Mouse (Mus musculus): Measurements from ENCODE around the gene Tspan4. TPM values are rescaled to one million over a fixed set of nuclear protein-coding genes. Genes with fewer than 3 reads are reported as not detected.

Tspan4 gene
- polyA plus RNA-seq, 1 experiment = 0.31 TPM

DNA sequence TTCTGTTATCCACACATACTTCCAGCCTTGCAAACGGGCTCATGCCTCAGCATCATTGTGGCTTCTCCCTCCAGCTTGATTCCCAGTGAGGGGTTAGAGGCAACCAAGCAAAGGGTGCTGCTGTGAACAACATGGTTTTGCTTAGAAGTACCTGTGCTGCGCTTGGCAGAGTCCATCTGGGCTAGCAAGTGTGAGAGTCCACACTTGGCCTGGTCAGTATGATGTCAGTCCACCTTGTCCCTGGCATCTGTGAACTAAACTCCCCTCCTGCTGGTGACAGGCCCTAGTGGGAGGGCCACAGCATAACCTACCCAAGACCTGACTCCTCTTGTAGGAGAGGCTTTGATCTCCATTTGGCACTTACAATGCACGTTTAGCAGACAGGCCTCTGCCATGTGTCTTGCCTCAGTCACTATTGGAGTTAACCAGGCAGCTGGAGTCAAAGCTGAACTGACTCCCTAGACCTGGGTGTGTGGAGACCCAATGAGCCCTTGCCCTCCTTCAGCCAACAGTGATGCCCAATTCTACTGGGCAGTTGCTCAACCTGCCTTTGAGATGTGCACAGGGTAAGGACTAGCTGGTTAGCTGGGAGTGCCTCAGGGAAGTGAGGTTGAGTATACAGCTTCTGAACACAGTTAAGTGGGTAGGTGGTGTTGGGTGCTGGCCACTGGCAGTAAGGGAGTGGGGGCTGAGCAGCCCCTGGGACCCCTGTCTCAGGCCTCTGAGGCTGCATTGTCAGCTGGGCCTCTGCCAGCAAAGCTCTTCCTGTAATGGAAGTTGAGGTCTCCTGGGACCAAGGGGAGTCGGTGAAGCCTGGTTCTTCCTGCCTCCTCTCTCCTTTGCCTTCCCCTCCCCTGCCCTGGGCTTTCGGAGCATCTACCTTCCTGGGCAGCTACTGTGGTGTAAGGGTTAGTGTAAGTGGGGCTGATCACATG is 9.4 kb downstream of the Tspan4 start:
- Histone ChIP-seq H3K27me3 (ENCODE audit: control insufficient read depth) (peaks cover 38% of the 10 kb centered on the region), H3K4me3 (replicated peaks) (no peak overlapping the region), H3K36me3 (ENCODE audit: control insufficient read depth) (peaks cover 32% of the 10 kb centered on the region), H3K9me3 (ENCODE audit: control insufficient read depth, low read length) (no peaks in the 10 kb centered on the region; the same call in 1 of the 2 replicates), H3K4me1 (ENCODE audit: control insufficient read depth) (peaks cover 35% of the 10 kb centered on the region)
- TF ChIP-seq GATA1 (IDR thresholded peaks at IDR 0.05; ENCODE audit: low read length) (no peak), TAL1 (IDR thresholded peaks at IDR 0.05; ENCODE audit: low read length) (no peak)

DNA sequence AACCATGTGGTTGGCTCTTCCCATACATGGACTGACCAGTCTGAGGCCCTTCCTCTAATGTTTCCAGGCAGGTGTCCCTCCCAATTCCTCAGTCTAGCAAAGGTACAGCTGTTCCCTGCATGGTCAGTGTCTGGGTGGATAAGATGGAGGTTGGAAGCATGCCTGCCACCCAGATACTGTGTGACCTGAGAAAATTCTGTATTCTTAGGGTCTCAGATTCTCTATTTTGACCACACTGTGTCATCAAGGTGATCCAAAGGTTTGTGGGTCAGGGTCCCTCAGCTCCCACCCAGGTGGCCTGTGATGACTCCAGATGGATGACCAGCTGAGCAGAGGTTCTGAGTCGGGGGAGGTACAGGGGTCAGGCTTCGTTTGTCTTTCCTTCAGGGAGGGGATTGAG is 10.1 kb downstream of the Tspan4 start:
- peaks cover 33% of the 10 kb centered on the region for H3K4me1 ChIP-seq (ENCODE audit: control insufficient read depth)
- peaks cover 38% of the 10 kb centered on the region for H3K27me3 ChIP-seq (ENCODE audit: control insufficient read depth)
- TF ChIP-seq GATA1 (IDR thresholded peaks at IDR 0.05; ENCODE audit: low read length) (no peak), TAL1 (IDR thresholded peaks at IDR 0.05; ENCODE audit: low read length) (no peak)
- H3K9me3 ChIP-seq (ENCODE audit: control insufficient read depth, low read length) = no peaks in the 10 kb centered on the region; the same call in 1 of the 2 replicates
- H3K4me3 ChIP-seq (replicated peaks) = no peak overlapping the region
- H3K36me3 ChIP-seq (ENCODE audit: control insufficient read depth) = peaks cover 33% of the 10 kb centered on the region

DNA sequence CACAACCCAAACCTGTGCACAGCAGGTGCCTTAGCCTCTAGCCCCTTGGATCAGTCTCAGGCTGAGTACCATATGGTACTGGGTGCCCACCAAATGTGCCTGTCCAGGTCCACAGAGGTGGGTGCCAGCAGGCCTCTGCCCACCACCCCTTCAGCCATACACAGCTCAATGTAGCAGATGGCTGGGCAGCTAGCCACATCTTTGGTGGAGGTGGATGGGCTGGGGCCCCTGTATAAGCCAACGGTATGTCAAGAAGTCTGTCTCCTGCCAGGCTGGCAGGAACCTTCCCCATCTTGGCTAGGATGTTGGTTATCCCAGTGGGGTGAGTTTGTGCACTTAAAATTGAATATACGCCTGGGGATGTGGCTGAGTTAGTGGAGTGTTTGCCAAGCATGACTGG is 10.6 kb downstream of the Tspan4 start:
- Histone ChIP-seq H3K27me3 (ENCODE audit: control insufficient read depth) (peaks cover 36% of the 10 kb centered on the region), H3K9me3 (ENCODE audit: control insufficient read depth, low read length) (no peaks in the 10 kb centered on the region; the same call in 1 of the 2 replicates), H3K36me3 (ENCODE audit: control insufficient read depth) (peaks cover 35% of the 10 kb centered on the region), H3K4me1 (ENCODE audit: control insufficient read depth) (peaks cover 32% of the 10 kb centered on the region), H3K4me3 (replicated peaks) (no peak overlapping the region)
- TF ChIP-seq TAL1 (IDR thresholded peaks at IDR 0.05; ENCODE audit: low read length) = no peak
- TF ChIP-seq GATA1 (IDR thresholded peaks at IDR 0.05; ENCODE audit: low read length) = no peak

- no peaks in the 10 kb centered on the region; the same call in 1 of the 2 replicates for H3K9me3 ChIP-seq (ENCODE audit: control insufficient read depth, low read length)
- H3K4me3 ChIP-seq (replicated peaks) = no peak overlapping the region
- H3K27me3 ChIP-seq (ENCODE audit: control insufficient read depth) = peaks cover 30% of the 10 kb centered on the region
- peaks cover 38% of the 10 kb centered on the region for H3K36me3 ChIP-seq (ENCODE audit: control insufficient read depth)
- H3K4me1 ChIP-seq (ENCODE audit: control insufficient read depth) = peaks cover 32% of the 10 kb centered on the region
- TF ChIP-seq GATA1 (IDR thresholded peaks at IDR 0.05; ENCODE audit: low read length) (no peak), TAL1 (IDR thresholded peaks at IDR 0.05; ENCODE audit: low read length) (no peak)
Measured at GRCm38 (mm10) chr7:141486239-141486638, 11.2 kb downstream of the Tspan4 start.

GRCm38 (mm10) chr7:141487141-141487540 is 12.1 kb downstream of the Tspan4 start:
- no peak overlapping the region for H3K4me3 ChIP-seq (replicated peaks)
- TF ChIP-seq GATA1 (IDR thresholded peaks at IDR 0.05; ENCODE audit: low read length) = no peak
- TF ChIP-seq TAL1 (IDR thresholded peaks at IDR 0.05; ENCODE audit: low read length) = no peak
- H3K36me3 ChIP-seq (ENCODE audit: control insufficient read depth) = peaks cover 47% of the 10 kb centered on the region
- peaks cover 21% of the 10 kb centered on the region for H3K27me3 ChIP-seq (ENCODE audit: control insufficient read depth)
- peaks cover 32% of the 10 kb centered on the region for H3K4me1 ChIP-seq (ENCODE audit: control insufficient read depth)
- no peaks in the 10 kb centered on the region for H3K9me3 ChIP-seq (ENCODE audit: control insufficient read depth, low read length)

DNA sequence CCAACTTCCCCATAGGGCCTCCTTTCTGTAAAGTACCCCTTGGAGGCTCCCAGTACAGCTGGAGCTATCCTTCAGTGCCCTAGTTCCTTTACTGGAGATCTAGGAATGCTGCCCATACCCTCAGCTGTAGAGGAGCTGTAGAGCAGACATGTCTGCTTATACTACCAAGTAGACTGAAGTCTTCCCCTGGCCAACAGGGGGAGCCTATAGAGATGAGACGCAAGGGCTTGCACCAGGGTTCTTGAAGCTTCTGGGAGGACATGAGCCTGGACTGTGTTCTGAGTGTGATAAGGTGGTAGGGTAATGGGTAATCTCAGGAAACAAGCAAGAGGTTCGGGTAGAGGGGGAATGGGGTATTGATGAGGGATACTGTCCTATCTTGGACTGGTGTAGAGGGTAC is 16.1 kb downstream of the Tspan4 start:
- TF ChIP-seq GATA1 (IDR thresholded peaks at IDR 0.05; ENCODE audit: low read length) (no peak), TAL1 (IDR thresholded peaks at IDR 0.05; ENCODE audit: low read length) (no peak)
- H3K4me1 ChIP-seq (ENCODE audit: control insufficient read depth) = peaks cover 29% of the 10 kb centered on the region
- no peaks in the 10 kb centered on the region for H3K9me3 ChIP-seq (ENCODE audit: control insufficient read depth, low read length)
- H3K36me3 ChIP-seq (ENCODE audit: control insufficient read depth) = peaks cover 70% of the 10 kb centered on the region
- no peaks in the 10 kb centered on the region for H3K27me3 ChIP-seq (ENCODE audit: control insufficient read depth)
- H3K4me3 ChIP-seq (replicated peaks) = no peak overlapping the region

- Histone ChIP-seq H3K9me3 (ENCODE audit: control insufficient read depth, low read length) (no peaks in the 10 kb centered on the region), H3K36me3 (ENCODE audit: control insufficient read depth) (peaks cover 75% of the 10 kb centered on the region), H3K27me3 (ENCODE audit: control insufficient read depth) (no peaks in the 10 kb centered on the region), H3K4me1 (ENCODE audit: control insufficient read depth) (peaks cover 25% of the 10 kb centered on the region), H3K4me3 (replicated peaks) (no peak overlapping the region)
- TF ChIP-seq TAL1 (IDR thresholded peaks at IDR 0.05; ENCODE audit: low read length) (no peak), GATA1 (IDR thresholded peaks at IDR 0.05; ENCODE audit: low read length) (no peak)
Measured at GRCm38 (mm10) chr7:141492738-141493137, 17.7 kb downstream of the Tspan4 start.

GRCm38 (mm10) chr7:141493729-141494128 is 18.7 kb downstream of the Tspan4 start:
- no peak overlapping the region for H3K4me3 ChIP-seq (replicated peaks)
- H3K9me3 ChIP-seq (ENCODE audit: control insufficient read depth, low read length) = no peaks in the 10 kb centered on the region
- TF ChIP-seq TAL1 (IDR thresholded peaks at IDR 0.05; ENCODE audit: low read length) (no peak), GATA1 (IDR thresholded peaks at IDR 0.05; ENCODE audit: low read length) (no peak)
- H3K4me1 ChIP-seq (ENCODE audit: control insufficient read depth) = peaks cover 25% of the 10 kb centered on the region
- H3K36me3 ChIP-seq (ENCODE audit: control insufficient read depth) = peaks cover 83% of the 10 kb centered on the region
- H3K27me3 ChIP-seq (ENCODE audit: control insufficient read depth) = no peaks in the 10 kb centered on the region

- Histone ChIP-seq H3K27me3 (ENCODE audit: control insufficient read depth) (no peaks in the 10 kb centered on the region), H3K36me3 (ENCODE audit: control insufficient read depth) (peaks cover 91% of the 10 kb centered on the region), H3K4me1 (ENCODE audit: control insufficient read depth) (peaks cover 25% of the 10 kb centered on the region), H3K4me3 (replicated peaks) (no peak overlapping the region), H3K9me3 (ENCODE audit: control insufficient read depth, low read length) (no peaks in the 10 kb centered on the region)
- TF ChIP-seq TAL1 (IDR thresholded peaks at IDR 0.05; ENCODE audit: low read length) (no peak), GATA1 (IDR thresholded peaks at IDR 0.05; ENCODE audit: low read length) (no peak)
Measured at GRCm38 (mm10) chr7:141495379-141495778, 20.3 kb downstream of the Tspan4 start.
